Mouse (Mus musculus): Measurements from ENCODE around the gene Hif3a. TPM values are rescaled to one million over a fixed set of nuclear protein-coding genes. Genes with fewer than 3 reads are reported as not detected.

The Hif3a gene
- polyA plus RNA-seq, 1 experiment = 8.9 TPM

GRCm38 (mm10) chr7:17030239-17030638 lies 32.0 kb downstream of the Hif3a start:
- TF ChIP-seq POLR2A (IDR thresholded peaks at IDR 0.05; ENCODE audit: control insufficient read depth, extremely low read depth, insufficient read depth, low read length, poor library complexity) (no peak), CTCF (IDR thresholded peaks at IDR 0.05; ENCODE audit: borderline replicate concordance, control insufficient read depth, extremely low read depth, insufficient read depth, low read length, poor library complexity) (no peak)
- H3K4me3 ChIP-seq (ENCODE audit: control insufficient read depth, insufficient read depth, low read length) = no peak overlapping the region
- H3K27me3 ChIP-seq (ENCODE audit: control insufficient read depth, insufficient read depth, low read length) = no peaks in the 10 kb centered on the region
- no peaks in the 10 kb centered on the region for H3K36me3 ChIP-seq (ENCODE audit: control insufficient read depth, insufficient read depth, low read length)
- peaks cover 22% of the 10 kb centered on the region for H3K4me1 ChIP-seq (replicated peaks; ENCODE audit: control insufficient read depth, insufficient read depth, low read length)
- no peak for DNase-seq
- H3K27ac ChIP-seq (ENCODE audit: control insufficient read depth, insufficient read depth, low read length) = no peak overlapping the region
- 30% methylated on average over 7 of the region's 7 CpGs for WGBS

- TF ChIP-seq CTCF (IDR thresholded peaks at IDR 0.05; ENCODE audit: borderline replicate concordance, control insufficient read depth, extremely low read depth, insufficient read depth, low read length, poor library complexity) (no peak), POLR2A (IDR thresholded peaks at IDR 0.05; ENCODE audit: control insufficient read depth, extremely low read depth, insufficient read depth, low read length, poor library complexity) (no peak)
- peaks cover 35% of the 10 kb centered on the region for H3K4me1 ChIP-seq (replicated peaks; ENCODE audit: control insufficient read depth, insufficient read depth, low read length)
- H3K36me3 ChIP-seq (ENCODE audit: control insufficient read depth, insufficient read depth, low read length) = no peaks in the 10 kb centered on the region
- H3K27me3 ChIP-seq (ENCODE audit: control insufficient read depth, insufficient read depth, low read length) = no peaks in the 10 kb centered on the region
- H3K27ac ChIP-seq (ENCODE audit: control insufficient read depth, insufficient read depth, low read length) = no peak overlapping the region
- DNase-seq = no peak
- no peak overlapping the region for H3K4me3 ChIP-seq (ENCODE audit: control insufficient read depth, insufficient read depth, low read length)
- WGBS = 95% methylated on average over 7 of the region's 7 CpGs
Observed at GRCm38 (mm10) chr7:17028923-17029322, 33.3 kb downstream of the Hif3a start.

DNA sequence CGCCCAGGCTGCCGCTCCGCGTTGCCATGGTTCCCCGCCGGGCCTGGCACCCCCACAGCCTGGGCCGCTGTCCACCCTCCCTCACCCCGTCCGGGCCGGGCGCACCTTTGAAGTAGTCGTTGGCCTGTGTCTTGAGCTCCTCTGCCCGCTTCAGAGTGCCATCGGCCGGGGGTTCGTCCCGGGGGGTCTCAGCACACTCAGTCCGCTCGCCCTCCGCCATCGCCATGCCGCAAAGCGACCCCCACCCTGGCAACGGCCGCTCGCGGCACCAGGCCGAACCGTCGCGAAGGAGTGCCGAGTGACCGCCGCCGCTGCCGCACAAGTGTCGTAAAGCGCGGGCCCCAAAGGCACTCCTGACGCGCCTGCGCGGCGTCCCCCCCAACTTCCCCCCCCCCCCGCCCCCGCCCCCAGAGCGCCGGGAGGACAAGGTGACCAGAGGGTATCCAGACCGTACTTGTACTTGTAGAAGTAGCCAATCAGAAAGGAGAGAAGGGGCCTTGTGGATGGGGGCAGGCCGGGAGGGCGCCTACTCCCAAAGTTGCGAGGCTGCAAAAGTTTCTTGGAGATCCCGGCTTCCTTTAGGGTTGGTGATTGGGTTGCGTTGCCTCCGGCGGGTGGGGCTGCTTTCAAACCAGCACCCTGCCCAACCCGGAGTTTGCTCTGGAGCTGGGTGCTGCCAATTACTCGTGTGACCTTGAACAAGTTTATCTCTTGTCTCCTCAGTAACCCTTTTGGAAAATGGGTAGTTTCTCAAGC lies 34.5 kb downstream of the Hif3a start, which contains the start of gene Ppp5c:
Gene Ppp5c (minus strand): TSS at position 337 of the 756 bp plus-strand sequence.
- peak within 1 kb of the TSS; percentile 60; the same call in 1 of the 2 replicates for H3K27ac ChIP-seq (ENCODE audit: control insufficient read depth, insufficient read depth, low read length)
- under 1% methylated on average over 57 of the region's 58 CpGs for WGBS
- H3K4me3 ChIP-seq (ENCODE audit: control insufficient read depth, insufficient read depth, low read length) = peak within 1 kb of the TSS; percentile 97
- TF ChIP-seq CTCF (IDR thresholded peaks at IDR 0.05; ENCODE audit: borderline replicate concordance, control insufficient read depth, extremely low read depth, insufficient read depth, low read length, poor library complexity) (no peak; the same call in 1 of the 2 replicates), POLR2A (IDR thresholded peaks at IDR 0.05; ENCODE audit: control insufficient read depth, extremely low read depth, insufficient read depth, low read length, poor library complexity) (0 out of 2 replicates have a peak, but pooled peaks have one; percentile 14)
- peaks cover 43% of the 10 kb centered on the region for H3K4me1 ChIP-seq (replicated peaks; ENCODE audit: control insufficient read depth, insufficient read depth, low read length)
- H3K36me3 ChIP-seq (ENCODE audit: control insufficient read depth, insufficient read depth, low read length) = no peaks in the 10 kb centered on the region
- H3K27me3 ChIP-seq (ENCODE audit: control insufficient read depth, insufficient read depth, low read length) = no peaks in the 10 kb centered on the region
- DNase-seq = peak; percentile 79

DNA sequence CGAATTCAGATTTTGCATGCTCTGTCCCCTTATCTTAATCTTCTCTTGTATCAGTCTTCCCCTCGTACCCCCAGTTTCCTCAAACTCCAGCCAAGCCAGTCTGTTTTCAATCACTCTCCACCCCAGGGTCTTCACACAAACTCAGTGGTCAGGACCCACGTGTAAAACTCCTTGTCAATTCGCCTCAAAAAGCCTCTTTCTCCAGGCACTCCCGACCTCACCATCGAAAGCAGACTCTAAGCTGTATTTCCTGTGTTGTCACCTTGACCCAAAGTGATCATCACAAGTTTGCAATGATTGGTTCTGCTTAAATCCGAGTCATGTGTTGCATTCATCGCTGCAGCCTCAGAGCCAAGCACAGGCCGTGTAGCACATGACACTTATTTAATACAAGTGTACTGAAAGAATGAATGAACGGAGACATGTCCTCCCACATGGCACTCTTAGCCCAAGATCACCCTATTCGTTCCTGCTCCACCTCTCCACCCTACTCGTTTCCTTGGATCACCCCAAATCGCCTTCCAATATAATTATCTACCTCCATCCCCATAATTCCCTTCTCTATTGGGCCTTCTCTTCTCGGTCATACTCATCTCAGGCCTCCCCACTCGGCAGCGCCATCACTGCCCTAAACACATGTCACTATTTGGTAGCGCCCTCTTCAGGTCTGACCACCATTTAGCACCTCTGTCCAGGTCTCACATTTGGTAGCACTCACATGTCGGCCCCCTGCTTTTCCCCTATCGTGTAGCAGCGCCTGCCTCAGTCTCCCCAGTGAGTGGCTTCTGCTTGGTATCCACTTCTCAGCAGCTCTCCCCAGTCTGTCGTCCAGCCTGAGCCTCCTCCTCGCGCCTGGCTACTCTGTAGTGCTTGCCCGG lies 35.3 kb downstream of the Hif3a start:
- Histone ChIP-seq H3K36me3 (ENCODE audit: control insufficient read depth, insufficient read depth, low read length) (peaks cover 4% of the 10 kb centered on the region; the same call in 1 of the 2 replicates), H3K27me3 (ENCODE audit: control insufficient read depth, insufficient read depth, low read length) (no peaks in the 10 kb centered on the region), H3K27ac (ENCODE audit: control insufficient read depth, insufficient read depth, low read length) (peak overlapping the region; percentile 60; the same call in 1 of the 2 replicates), H3K4me1 (replicated peaks; ENCODE audit: control insufficient read depth, insufficient read depth, low read length) (peaks cover 43% of the 10 kb centered on the region), H3K4me3 (ENCODE audit: control insufficient read depth, insufficient read depth, low read length) (peak overlapping the region; percentile 97)
- WGBS = 1% methylated on average over 24 of the region's 24 CpGs
- TF ChIP-seq POLR2A (IDR thresholded peaks at IDR 0.05; ENCODE audit: control insufficient read depth, extremely low read depth, insufficient read depth, low read length, poor library complexity) (no peak), CTCF (IDR thresholded peaks at IDR 0.05; ENCODE audit: borderline replicate concordance, control insufficient read depth, extremely low read depth, insufficient read depth, low read length, poor library complexity) (peak; percentile 65; the same call in 1 of the 2 replicates)
- peak; percentile 60 for DNase-seq

- TF ChIP-seq CTCF (IDR thresholded peaks at IDR 0.05; ENCODE audit: borderline replicate concordance, control insufficient read depth, extremely low read depth, insufficient read depth, low read length, poor library complexity) = no peak
- TF ChIP-seq POLR2A (IDR thresholded peaks at IDR 0.05; ENCODE audit: control insufficient read depth, extremely low read depth, insufficient read depth, low read length, poor library complexity) = no peak
- WGBS = 43% methylated on average over 9 of the region's 9 CpGs
- no peak for DNase-seq
- Histone ChIP-seq H3K36me3 (ENCODE audit: control insufficient read depth, insufficient read depth, low read length) (peaks cover 13% of the 10 kb centered on the region), H3K4me3 (ENCODE audit: control insufficient read depth, insufficient read depth, low read length) (peak overlapping the region; percentile 6; the same call in 1 of the 2 replicates), H3K27ac (ENCODE audit: control insufficient read depth, insufficient read depth, low read length) (peak overlapping the region; percentile 7; the same call in 1 of the 2 replicates), H3K4me1 (replicated peaks; ENCODE audit: control insufficient read depth, insufficient read depth, low read length) (peaks cover 43% of the 10 kb centered on the region), H3K27me3 (ENCODE audit: control insufficient read depth, insufficient read depth, low read length) (no peaks in the 10 kb centered on the region)
Observed at GRCm38 (mm10) chr7:17025896-17026622, 36.2 kb downstream of the Hif3a start.
